Mouse (Mus musculus): Measurements from ENCODE around the gene Phospho2.
"Not testable (repeated sequence)": the region's sequence is repeated elsewhere in the genome, so short reads cannot be mapped to it uniquely, and the experiment has no call there.

The Phospho2 gene

DNA sequence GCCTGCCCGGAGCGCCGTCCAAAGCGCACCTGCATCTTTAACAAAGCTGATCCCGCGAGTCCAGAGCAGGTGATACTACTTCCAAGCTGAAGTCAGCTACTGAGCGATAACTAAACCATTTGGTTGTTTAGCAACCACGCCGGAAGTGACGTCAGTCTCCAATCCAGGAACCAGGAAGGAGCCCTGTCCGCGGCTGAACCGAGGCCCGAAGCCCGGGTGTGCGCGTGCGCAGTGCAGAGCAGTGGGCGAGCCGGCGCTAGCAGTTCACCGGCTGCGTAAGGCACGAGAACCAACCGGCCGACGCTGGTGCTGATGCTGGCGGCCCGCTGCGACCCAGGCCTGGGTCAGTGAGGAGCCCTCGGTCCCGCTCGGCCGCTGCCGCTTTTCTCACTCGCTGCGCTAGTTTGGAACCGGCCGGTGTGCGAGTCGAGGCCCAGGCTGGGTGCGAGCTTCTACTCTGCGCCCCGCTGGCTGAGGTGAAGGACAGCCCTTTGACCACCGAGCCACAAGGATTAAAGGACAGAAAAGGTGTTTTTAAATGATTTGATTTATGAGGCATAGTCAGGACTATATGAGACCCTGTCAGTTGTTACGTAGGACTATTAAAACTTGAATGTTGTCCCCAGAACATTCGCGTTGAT lies at the start of gene Phospho2, which contains the start of gene Ccdc173:
Gene Phospho2 (plus strand): TSS at position 195 of the 641 bp plus-strand sequence.
Gene Ccdc173 (minus strand): TSS at position 147 of the 641 bp plus-strand sequence.
- peak; percentile 98 for DNase-seq (ENCODE audit: low spot score)

DNA sequence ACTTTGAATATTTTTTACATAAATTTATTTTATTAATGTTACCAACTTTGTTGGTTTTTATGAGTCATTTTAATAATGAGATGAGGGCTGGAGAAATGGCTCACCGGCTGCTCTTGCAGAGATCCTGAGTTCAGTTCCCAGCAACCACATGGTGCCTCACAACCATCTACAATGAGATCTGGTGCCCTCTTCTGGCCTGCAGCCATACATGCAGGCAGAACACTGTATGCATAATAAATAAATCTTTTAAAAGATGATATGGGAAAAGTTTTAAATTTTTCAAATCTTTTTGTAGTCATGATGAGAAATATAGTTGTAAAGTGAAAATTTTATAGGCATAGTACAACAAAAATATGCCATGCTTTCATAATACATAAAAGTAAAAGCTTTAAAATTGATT lies 44.3 kb upstream of the Phospho2 start:
- no peak for DNase-seq (ENCODE audit: low spot score)

DNA sequence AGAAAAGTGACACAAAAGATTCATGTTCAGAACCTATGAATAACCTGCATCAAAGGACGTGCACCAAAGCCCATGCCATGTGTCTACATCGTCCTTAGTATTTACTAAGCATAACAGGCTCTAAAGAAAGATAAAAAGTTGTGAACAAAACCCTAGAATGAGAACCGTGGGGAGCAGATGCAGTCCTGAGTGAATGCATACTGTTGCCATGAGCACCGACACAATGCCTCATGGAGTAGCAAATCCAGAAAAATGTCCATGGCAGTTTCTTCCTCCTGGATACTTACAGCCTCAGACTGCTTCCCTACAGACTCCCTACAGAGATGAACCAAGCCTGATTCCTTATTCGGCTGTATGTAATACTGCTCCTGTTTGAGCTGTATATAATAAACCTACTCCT lies 28.4 kb upstream of the Phospho2 start:
- no peak for DNase-seq (ENCODE audit: low spot score)

DNA sequence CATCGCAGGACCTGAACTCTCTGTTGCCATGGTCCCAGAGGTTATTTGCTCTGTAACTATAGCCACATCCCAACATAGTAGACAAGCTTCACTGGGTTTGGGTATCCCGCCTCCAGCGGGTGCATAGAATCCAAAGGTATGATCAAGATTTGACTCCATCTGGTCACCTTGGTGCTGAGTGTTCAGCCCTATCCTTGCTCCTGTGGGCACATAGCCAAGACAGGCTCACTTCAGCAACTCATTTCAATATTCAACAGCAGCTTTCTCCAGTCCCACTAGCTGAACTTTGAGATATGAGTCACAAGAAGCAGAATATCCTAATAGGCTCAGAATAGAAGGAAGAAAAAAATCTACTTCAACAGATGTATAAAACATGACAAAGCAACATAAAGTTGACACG lies 26.1 kb upstream of the Phospho2 start:
- DNase-seq (ENCODE audit: low spot score), result no peak

DNA sequence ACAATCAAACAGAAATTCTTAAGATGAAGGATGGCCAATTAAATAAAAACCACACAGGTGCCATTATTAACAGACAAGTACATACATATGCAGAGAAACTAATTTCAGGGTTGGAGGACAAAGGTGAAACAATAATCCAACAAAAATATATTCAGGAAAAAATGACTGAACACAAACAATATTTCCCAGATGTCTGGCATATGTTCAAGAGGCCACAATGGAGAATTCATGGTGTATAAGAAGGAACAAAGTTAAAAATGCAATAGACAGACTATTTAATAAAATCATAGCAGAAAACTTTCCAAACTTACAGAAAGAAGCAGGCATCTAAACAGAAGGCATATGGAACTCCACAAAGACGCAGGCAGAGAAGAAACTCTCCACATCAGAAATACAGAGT lies 24.7 kb upstream of the Phospho2 start:
- no peak for DNase-seq (ENCODE audit: low spot score)

DNA sequence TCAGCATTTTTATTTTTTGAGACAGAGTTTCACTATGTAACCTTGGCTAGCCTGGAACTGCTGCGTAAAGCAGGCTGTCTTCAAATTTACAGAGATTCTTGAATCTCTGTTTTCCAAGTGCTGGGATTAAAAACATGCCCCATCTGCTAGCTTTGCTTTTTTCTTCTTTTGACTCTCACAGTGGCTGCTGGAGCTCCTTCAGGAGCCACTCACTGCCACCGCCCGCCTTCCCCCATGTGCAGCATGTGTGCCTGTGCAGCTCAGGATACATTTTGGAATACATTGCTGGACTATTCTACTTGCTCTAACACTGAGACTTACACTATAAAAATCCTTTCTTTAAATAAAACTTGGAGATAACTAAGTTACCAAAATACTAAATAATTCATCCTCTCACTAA lies 16.1 kb upstream of the Phospho2 start:
- no peak for DNase-seq (ENCODE audit: low spot score)

DNA sequence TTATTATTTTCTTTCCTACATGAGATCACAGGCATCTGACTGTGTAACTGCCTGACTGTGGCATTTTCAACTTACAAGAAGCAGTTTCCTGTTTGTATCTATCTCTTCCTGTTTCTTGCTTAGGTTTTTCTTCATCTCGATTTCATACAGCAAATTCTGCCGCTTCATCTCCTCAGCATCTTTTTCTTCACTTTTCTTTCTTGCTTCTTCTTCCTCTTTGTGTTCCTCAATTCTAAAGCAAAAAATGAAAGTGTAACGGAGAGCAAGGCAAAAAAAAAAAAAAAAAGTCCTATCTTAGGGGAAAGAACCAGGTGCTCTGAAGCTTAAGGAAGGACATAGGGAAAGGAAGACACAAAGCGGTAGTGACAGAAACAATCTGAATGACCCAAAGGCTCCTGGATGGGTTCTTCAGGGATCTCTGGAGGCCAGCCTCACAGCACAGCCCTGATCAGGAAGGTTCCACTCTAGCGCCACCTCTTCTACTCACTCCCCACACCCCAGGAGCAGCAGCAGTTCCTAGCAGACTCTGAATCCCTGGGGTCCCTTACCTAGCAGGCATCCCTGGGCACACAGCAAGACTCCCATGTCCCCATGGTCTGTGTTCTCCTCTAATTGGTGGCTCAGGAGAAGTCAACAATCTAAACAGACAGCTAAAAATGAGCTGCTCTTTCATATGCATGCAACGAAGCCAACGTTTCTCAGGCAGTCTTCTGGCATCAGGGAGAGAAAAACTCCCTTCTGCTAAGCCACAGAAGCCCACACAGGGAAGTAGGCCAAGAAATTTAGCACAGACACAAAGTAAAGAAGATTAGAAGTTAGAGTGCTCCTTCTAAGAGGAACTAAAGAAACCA lies 11.2 kb upstream of the Phospho2 start:
- no peak for DNase-seq (ENCODE audit: low spot score)

DNA sequence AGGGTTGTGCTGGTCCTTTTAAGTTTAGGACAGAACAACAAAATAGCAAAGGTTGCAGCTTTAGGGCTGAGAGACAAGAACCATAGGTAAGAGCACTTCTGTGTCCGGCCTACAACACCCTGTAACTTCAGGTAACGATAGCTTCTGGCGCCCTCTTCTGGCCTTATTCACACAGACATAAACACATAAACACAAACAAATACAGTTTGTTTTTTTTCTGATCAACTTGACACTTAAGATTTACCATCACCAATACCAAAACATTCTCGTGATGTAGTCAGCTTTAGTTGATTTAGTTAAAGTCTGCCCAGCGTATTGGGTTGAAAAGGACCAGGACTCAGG lies 10.6 kb upstream of the Phospho2 start:
- no peak for DNase-seq (ENCODE audit: low spot score)

DNA sequence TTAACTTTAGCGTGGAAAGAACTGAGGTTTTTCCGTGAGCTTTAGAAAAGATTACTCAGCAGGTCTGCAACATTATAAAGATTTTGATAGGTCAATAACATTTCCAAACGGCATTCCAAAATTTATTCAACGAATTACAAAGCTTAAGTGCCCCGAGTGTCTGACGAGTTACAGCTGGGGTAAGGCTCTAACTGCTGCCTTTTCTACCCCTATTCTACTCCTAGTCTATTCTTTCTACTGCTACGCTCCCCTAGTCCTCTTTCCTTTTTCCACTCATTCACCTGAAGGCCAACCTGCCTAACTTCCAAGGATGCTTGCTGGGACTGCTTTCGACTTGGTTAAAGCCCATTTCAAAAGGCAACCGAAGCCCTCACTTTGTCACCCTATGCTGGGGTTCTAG lies 449 bp upstream of the Phospho2 start:
- DNase-seq (ENCODE audit: low spot score), result peak; percentile 18

DNA sequence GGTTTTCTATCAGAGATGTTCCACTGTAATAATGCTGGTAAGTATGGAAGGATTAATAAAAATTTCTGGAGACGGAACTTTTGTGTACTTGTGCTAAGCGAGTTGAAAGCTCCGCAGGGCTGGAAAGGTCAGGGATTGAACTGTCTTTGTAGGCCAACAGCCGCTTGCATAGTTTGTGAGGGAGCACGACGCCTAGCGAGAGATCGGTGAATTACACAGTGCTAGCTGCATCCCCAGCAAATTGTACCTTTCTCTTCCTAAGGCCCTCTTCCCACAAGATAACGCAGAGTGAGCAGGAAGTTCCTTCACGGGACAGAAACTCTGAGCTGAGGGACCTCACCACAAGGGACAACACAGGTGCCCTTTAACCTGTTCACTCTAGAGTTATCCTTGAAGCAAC lies 862 bp downstream of the Phospho2 start:
- DNase-seq (ENCODE audit: low spot score), result peak; percentile 91

DNA sequence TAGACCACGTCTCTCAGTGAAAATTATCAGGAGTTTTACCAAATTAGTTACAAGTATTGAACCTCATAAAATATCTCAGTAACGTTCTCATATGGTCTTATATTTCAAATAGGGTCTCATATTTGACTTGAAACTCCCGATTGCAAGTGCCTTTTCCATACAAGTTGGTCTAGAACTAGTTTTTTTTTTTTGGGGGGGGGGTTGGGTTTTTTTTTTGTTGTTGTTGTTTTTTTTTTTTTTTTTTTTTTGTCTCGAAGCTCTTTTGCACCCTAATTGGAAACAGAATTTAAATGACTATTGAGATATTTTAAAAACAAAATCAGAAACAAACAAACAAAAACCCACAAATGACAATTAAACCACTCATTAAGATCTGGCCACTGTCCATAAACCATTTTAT lies 1.3 kb downstream of the Phospho2 start:
- DNase-seq (ENCODE audit: low spot score), result no peak

DNA sequence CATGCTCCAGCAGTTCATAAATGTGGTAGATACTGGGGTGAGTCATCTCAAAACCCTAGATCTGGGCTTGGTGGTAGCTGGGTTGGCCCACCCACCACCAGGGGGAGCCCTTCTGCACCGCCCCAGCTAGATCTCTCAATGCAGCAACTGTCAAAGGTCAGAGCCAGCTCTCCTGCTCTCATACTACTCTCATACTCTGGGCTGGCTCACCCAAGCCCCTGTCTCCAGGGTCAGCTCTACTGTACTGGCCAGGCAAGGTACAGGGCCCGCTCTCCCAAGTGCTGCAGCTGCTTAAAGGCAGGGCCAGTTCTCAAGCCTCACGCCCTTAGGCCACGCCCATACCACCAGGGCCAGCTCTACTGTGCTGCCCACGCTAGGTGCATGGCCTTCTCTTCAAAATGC lies 13.5 kb downstream of the Phospho2 start:
- no peak for DNase-seq (ENCODE audit: low spot score)

DNA sequence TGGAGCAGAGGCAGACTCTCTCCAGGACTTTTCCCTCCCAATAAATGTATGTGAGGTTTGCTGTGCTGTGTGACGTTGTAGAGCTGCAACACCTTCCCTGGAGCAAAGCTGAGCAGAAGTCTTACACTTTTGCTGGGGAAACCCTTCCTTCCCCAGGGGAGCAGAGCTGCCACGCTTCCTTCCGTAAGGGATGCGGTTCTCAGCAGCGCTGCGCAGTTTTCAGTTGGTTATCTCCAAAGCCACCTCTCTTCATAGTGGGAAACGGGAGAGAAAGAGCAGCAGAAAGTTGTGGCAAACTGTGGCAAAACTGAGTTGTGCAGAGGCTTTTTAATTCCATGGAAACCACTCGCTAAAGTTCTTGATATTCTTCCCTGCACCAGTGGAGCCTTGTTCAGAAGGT lies 14.3 kb downstream of the Phospho2 start:
- no peak for DNase-seq (ENCODE audit: low spot score)

DNA sequence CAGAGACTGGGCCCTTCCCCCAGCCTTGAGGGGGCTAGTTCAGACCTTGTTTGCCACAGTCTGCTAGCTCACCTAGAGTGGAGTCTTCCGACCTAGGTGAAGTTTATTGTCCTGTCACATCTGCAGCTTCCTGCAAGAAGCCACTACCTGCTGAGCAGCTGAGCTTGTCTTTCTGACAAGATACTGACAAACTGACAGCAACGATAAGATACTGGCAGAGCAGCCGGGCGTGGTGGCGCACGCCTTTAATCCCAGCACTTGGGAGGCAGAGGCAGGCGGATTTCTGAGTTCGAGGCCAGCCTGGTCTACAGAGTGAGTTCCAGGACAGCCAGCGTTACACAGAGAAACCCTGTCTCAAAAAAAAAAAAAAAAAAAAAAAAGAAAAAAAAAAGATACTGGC lies 15.2 kb downstream of the Phospho2 start:
- not testable (repeated sequence) for DNase-seq (ENCODE audit: low spot score)

DNA sequence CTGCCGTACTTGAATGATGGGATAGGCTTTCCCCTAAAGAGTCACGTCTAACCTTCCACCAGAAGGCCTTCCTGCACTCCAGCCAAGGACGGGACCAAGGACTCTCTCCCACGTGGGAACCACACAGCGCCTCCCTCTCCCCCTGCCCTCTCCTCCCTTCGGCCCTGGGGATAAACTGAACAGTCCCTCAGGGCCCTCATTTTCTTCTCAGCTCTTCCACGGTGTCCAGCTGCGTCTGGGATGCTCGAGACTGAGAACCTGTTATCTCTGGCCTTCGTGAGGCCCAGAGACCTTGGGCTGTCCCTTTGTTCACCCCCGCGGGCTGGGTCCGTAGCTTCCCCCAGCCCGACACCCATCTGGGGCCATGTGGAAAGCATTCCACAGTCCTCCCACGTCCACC lies 20.7 kb downstream of the Phospho2 start:
- DNase-seq (ENCODE audit: low spot score), result no peak

DNA sequence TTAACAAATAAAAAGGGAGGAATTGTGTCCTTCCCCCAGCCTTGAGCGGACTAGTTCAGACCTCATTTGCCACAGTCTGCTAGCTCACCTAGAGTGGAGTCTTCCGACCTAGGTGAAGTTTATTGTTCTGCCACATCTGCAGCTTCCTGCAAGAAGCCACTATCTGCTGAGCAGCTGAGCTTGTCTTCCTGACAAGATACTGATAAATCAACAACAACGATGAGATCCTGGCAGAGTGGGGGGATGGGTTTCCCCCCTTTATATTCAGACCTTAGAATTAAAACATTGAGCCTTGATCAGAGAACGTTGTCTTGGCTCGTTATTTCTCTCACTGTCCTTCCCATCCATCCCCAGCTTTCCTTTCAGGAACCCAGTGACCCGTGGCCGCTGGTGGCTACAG lies 21.9 kb downstream of the Phospho2 start:
- DNase-seq (ENCODE audit: low spot score), result not testable (repeated sequence)

DNA sequence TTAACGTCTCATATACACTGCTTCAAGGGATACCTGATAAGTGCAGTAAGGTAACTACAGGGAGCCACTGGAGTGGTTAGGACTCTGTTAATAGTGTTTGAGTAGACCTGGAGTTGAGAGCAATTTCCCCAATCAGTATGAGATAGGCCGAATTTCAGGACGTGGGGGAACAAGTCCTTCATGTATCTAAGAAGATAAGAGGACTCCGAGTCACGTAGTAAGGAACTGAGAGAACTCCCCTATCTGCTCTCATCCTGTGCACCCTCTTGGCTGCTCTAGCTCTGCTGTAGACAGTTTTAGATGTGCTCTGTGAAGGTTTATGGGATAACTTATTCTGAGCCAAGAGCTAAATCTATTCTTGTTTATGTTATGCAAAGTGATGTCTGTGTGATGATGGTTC lies 27.2 kb downstream of the Phospho2 start:
- no peak for DNase-seq (ENCODE audit: low spot score)

DNA sequence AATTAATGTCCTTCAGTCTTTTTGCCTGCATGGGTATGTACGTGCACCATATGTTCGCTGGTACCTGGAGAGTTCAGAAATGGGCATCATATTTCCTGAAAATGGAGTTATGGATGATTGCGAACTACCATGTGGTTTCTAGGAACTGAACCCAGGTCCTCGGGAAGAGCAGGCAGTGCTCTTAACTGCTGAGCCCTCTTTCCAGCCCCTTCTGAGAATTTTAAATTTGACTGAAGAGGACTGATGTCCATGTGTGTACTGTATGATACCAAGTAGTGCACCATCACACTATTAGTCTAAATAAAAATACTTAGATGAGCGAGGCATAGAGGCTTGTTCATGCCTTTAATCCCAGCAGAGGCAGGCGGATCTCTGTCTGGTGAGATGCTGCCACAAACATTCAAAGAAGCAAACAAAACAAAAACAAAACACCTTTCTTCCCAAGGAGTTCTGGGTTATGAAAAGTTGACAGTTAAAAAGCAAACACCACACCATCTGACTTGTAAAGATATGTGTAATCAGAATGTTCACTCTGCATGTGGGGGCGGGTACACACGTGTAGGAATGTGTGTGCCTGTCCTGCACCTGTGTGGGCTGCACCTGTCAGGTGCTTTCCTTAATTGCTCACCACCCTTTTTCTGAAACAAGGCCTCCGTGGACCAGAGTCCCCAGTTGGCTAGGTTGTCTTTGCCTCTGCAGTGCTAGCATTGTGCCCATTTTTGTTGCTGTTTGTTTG lies 29.1 kb downstream of the Phospho2 start:
- no peak for DNase-seq (ENCODE audit: low spot score)

DNA sequence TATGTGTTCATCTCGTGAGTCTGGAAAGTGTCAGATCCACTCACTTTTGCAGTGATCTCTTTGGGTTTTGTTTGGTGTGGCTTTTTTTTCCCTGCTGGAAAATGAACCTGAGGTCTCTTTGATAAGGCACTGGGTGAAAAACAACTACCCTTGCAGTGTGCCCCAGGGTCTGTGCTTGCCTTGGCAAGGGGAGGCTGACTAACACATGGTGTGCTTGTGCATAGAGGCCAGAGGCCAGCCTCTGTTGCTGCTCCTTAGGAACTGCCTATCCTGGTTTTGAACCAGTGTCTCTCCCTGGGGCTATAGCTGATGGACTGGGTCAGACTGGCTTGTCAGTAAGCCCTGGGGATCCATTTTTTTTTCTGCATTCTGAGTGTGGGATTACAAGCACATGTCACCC lies 30.8 kb downstream of the Phospho2 start:
- DNase-seq (ENCODE audit: low spot score), result peak; percentile 74

DNA sequence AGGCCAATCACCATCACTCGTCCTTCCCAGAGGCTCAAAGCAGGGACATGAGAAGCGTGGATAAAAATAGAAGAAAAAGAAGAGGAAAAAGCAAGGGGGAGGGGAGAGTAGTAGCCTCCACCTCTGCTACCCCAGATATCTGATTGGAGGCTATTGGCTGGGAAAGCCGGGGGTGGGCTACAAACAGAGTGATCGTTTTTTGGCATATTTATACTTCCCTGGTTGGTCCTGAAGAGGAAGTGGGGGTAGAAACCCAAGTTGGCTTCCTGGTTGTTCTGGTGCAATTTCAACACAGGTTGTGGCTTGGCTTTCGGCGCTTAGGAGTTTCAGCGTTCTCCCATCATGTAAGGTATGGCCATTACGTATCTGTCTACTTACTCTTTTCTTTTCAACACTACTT lies 32.3 kb downstream of the Phospho2 start, which contains the start of gene Klhl23:
Gene Klhl23 (plus strand): TSS at position 234 of the 400 bp plus-strand sequence.
- no peak for DNase-seq (ENCODE audit: low spot score)

DNA sequence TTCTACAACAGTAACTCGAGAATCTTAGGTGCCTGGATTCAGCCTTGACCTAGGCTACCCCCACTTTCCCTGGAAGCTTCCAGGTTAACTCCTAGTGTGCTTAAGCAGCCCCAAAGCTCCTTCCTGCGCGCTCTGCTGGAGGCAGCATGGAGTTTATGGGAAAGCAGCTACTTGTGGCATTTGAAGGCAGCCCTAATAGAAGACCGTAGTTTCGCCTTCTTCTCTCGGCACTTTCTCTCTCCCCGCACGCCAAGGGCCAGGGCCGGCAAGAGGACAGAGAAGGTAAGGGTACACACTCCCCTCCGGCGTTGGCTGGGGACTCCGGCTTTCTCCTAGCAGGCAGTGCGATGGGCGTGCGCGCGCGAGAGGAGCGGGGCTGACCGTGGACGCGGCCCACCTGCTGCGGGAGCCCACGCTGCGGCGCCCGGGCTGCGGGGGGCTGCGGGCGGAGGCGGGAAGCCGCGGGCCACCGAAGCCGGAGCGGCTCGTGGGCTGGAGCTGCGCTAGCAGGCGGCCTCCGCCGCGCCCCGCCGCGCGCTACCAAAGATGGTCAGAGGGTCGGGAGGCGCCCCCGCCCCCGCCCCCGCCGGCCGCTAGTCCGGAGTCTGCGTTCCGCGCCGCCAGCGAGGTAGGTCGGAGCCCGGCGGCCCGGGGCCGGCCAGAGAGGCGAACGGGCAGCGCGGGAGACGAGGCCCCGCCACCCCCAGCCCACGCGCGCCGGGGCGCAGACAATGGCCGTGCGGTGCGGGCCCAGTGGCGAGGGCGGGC lies 33.1 kb downstream of the Phospho2 start:
- peak; percentile 55 for DNase-seq (ENCODE audit: low spot score)

DNA sequence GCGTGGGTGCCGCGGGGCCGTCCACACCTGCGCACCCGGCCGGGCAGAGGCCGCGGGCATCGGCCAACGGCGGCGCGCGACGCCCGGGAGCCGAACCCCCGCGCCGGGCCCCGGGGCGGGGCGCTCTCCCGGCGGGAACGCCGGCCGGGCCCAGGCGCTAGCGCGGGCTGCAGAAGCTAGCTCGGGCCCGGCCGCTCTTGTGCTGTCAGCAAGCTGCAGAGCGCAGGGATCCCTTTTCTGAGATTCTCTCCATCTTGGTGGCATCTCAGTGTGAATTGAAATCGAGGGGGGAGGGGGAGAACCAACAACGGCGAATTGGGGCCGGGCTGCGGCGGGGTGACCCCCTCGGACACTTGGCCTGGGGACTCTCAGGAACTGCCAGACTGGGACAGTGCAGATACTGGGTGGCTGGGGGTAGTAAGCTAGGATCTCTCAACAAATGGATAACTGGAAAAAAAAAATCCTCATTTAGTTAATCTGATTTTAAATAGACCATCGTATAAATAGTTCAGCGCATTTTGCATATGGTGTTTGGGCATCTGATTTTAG lies 33.8 kb downstream of the Phospho2 start:
- no peak for DNase-seq (ENCODE audit: low spot score)

Measured in MN1 (cell line).